Mouse (Mus musculus): Measurements from ENCODE around the gene Slc44a1.

- TF ChIP-seq POLR2A (IDR thresholded peaks at IDR 0.05; ENCODE audit: borderline replicate concordance, control insufficient read depth, low read depth, low read length) = no peak
- no peak for TF ChIP-seq CTCF (IDR thresholded peaks at IDR 0.05; ENCODE audit: control insufficient read depth, insufficient read depth, low read length)
Measured at GRCm38 (mm10) chr4:53617968-53618367, 177.8 kb downstream of the Slc44a1 start.

Measured in bone marrow, adult 2 months (tissue).